Mouse (Mus musculus) stomach, embryonic 15.5 days (tissue): ENCODE data around the gene Hoxa4. TPM values are rescaled to one million over a fixed set of nuclear protein-coding genes. Genes with fewer than 3 reads are reported as not detected.

Experiments used
- ATAC-seq: fragments of 200-750 bp; cut with Nextera tagmentation; 2 replicates; pipeline ENCODE4 v1.8.0; 2017; ENCODE audit warnings: low read depth, moderate number of reproducible peaks, moderate TSS enrichment; ENCODE audit not compliant: insufficient read depth, low FRiP score
- H3K27ac ChIP-seq: fragments of 300-500 bp; sonication (generic); 2 replicates; pipeline ENCODE4 v1.5.1; 2015; ENCODE audit warnings: mild to moderate bottlenecking, inconsistent platforms
- H3K27me3 ChIP-seq: fragments of 300-500 bp; sonication (generic); replicated peaks from 2 replicates; pipeline ENCODE4 v1.6.1; 2015; ENCODE audit warnings: inconsistent platforms
- H3K36me3 ChIP-seq: fragments of 300-500 bp; sonication (generic); 2 replicates; pipeline ENCODE4 v1.6.1; 2015; ENCODE audit warnings: inconsistent platforms
- H3K4me1 ChIP-seq: fragments of 300-500 bp; sonication (generic); 2 replicates; pipeline ENCODE4 v1.6.1; 2015; ENCODE audit warnings: inconsistent platforms
- H3K4me2 ChIP-seq: fragments of 300-500 bp; sonication (generic); 2 replicates; pipeline ENCODE4 v1.6.1; 2015; ENCODE audit warnings: mild to moderate bottlenecking, inconsistent platforms
- H3K4me3 ChIP-seq: fragments of 300-500 bp; sonication (generic); replicated peaks from 2 replicates; pipeline ENCODE4 v1.5.1; 2015; ENCODE audit warnings: inconsistent platforms
- H3K9ac ChIP-seq: fragments of 300-500 bp; sonication (generic); 2 replicates; pipeline ENCODE4 v1.6.1; 2015; ENCODE audit warnings: inconsistent platforms
- H3K9me3 ChIP-seq: fragments of 300-500 bp; sonication (generic); 2 replicates; pipeline ENCODE4 v1.6.1; 2016; ENCODE audit warnings: inconsistent platforms
- WGBS: fragments of 180-500 bp; shearing (Covaris S2); methylation state at CpG from one replicate; pipeline ENCODE4 v1.1.7; 2015; 5-methylcytosine and 5-hydroxymethylcytosine counted together
- polyA plus RNA-seq: library from polyadenylated mRNA; unstranded; fragments of >200 nt; fragmentation: Nextera tagmentation; extraction: Ambion mirVana; gene quantifications from 2 replicates; pipeline ENCODE4 v1.2.1, GENCODE M21; 2015

Hoxa4 gene
- 4.4 and 5.3 TPM in 2 replicates for polyA plus RNA-seq

DNA sequence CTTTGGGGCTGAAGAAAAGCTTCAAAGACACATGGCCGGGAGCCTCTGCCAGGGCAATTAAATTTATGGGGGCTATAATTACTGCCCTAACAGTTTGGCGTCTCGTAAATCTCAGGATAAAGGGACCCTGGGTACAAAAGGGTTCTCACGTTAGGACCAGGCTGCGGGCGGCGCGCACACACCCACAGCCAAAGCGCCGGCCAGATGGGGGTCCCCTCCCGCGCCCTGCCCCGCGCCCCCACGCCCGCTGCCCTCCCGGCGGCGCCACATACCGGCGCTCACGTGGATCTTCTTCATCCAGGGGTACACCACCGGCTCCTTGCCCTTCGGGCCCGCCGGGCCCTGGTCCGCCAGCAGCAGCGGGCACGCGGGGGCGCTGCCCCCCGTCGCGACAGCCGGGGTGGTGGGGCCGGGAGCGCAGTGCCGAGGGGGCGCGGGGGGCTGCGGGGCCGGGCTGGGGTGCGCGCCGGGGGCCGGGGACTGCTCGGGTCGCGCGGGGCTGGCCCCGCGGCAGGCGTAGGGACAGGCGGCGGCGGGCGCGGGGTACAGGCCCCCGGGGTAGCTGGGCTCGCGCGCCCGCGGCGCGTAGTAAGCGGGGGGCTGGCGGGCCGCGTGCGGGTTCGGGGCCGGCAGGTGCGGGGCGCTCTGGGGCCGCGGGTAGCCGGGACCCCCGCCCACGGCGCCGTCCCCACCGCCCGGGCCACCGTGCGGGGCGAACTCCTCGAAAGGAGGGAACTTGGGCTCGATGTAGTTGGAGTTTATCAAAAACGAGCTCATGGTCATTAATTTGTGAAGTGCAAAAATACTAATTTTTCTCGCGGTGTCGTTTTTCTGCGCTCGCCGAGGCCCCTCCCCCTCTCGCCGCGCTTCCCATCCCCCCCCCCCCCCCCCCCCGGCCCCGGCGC is at the start of gene Hoxa4:
Hoxa4 (minus strand) TSS at position 848 of the 905 bp plus-strand sequence.
- H3K27me3 ChIP-seq = peaks cover 5% of the 10 kb centered on the region
- H3K4me1 ChIP-seq = peaks cover 29% of the 10 kb centered on the region
- H3K36me3 ChIP-seq = no peaks in the 10 kb centered on the region
- peak within 1 kb of the TSS; percentile 94 for H3K27ac ChIP-seq
- WGBS = under 1% methylated on average over 86 of the region's 102 CpGs
- peak within 1 kb of the TSS; percentile 58 for H3K9ac ChIP-seq
- peak within 1 kb of the TSS; percentile 82 for H3K4me2 ChIP-seq
- ATAC-seq = no peak
- H3K4me3 ChIP-seq = peak within 1 kb of the TSS; percentile 63
- H3K9me3 ChIP-seq = no peaks in the 10 kb centered on the region

- no peak overlapping the region for H3K9ac ChIP-seq
- 4% methylated on average over 9 of the region's 9 CpGs for WGBS
- H3K27me3 ChIP-seq = peaks cover 97% of the 10 kb centered on the region
- no peak for ATAC-seq
- no peaks in the 10 kb centered on the region for H3K9me3 ChIP-seq
- H3K4me3 ChIP-seq = no peak overlapping the region
- no peaks in the 10 kb centered on the region for H3K36me3 ChIP-seq
- peaks cover 8% of the 10 kb centered on the region for H3K4me1 ChIP-seq
- H3K4me2 ChIP-seq = no peak overlapping the region
- no peak overlapping the region for H3K27ac ChIP-seq
These were observed 49.6 kb upstream of the Hoxa4 start for GRCm38 (mm10) chr6:52241001-52241621.

DNA sequence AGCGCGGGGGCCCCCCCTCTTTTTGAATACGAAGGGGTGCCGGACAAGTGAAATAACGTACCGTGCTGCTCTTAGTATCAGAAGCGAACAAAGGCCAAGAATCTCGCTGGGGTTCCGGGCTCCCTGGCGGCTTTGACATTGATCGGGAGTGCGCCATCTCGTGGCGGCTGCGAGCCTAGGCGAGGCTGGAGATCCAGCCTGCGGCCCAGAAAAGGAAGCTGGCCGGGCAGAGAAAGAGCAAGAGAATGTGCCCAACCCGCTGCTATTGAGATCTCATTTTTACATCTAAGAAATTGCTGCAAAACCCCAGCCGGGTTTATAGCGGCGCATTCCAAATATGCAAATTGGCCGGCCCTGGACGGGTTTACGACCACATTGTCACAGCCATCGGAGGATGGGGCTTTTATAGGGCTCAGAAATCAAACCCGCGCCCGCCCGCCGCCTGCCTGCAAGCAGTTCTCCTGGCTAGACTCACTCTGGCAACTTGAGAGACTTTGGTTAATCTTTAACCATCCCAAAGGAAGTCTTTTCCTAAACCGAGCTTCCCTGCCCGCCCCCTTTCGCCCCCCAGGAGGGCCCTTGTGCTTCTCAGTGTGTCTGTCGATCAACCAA is 48.9 kb upstream of the Hoxa4 start, which contains the start of gene Hoxa10:
Hoxa10 (minus strand) TSS at position 466 of the 612 bp plus-strand sequence.
- Histone ChIP-seq H3K27me3 (peaks cover 97% of the 10 kb centered on the region), H3K9me3 (no peaks in the 10 kb centered on the region), H3K4me3 (no peak within 1 kb of the TSS), H3K4me1 (peaks cover 5% of the 10 kb centered on the region; the same call in 1 of the 2 replicates), H3K4me2 (peak within 1 kb of the TSS; percentile 33), H3K27ac (no peak within 1 kb of the TSS), H3K36me3 (no peaks in the 10 kb centered on the region), H3K9ac (no peak within 1 kb of the TSS)
- WGBS = 2% methylated on average over 35 of the region's 35 CpGs
- ATAC-seq = no peak

GRCm38 (mm10) chr6:52239625-52240388 is 48.3 kb upstream of the Hoxa4 start:
- 2% methylated on average over 30 of the region's 30 CpGs for whole genome bisulfite sequencing
- Histone ChIP-seq H3K27me3 (peaks cover 97% of the 10 kb centered on the region), H3K4me2 (peak overlapping the region; percentile 33), H3K9me3 (no peaks in the 10 kb centered on the region), H3K9ac (no peak overlapping the region), H3K27ac (no peak overlapping the region), H3K4me1 (no peaks in the 10 kb centered on the region), H3K36me3 (no peaks in the 10 kb centered on the region), H3K4me3 (no peak overlapping the region)
- ATAC-seq = no peak

DNA sequence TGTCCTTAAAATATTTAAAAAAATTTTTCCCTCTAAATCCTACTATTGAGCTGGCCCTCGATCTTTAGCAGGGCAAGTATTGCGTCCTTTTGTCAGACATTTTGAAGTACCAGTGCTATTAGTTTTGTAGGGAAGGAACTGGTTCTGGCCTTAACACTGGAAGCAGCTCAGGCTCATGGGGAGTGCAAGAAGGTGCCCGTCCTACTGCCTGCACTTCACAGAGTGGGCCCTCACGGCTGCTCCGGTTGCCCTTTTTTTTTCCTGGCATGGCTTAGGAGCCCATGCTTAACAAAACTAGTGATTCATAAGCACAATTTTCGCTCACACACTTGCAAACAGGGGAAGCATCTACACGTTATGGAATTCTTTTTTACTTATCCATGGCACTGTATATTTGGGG is 47.4 kb upstream of the Hoxa4 start:
- ATAC-seq = no peak
- H3K9me3 ChIP-seq = no peaks in the 10 kb centered on the region
- H3K36me3 ChIP-seq = no peaks in the 10 kb centered on the region
- H3K4me1 ChIP-seq = no peaks in the 10 kb centered on the region
- H3K27me3 ChIP-seq = peaks cover 97% of the 10 kb centered on the region
- H3K27ac ChIP-seq = no peak overlapping the region
- H3K9ac ChIP-seq = no peak overlapping the region
- H3K4me2 ChIP-seq = no peak overlapping the region
- H3K4me3 ChIP-seq = no peak overlapping the region
- 3% methylated on average over 7 of the region's 7 CpGs for WGBS

GRCm38 (mm10) chr6:52238155-52238545 is 46.6 kb upstream of the Hoxa4 start:
- H3K4me1 ChIP-seq = no peaks in the 10 kb centered on the region
- whole genome bisulfite sequencing = 3% methylated on average over 7 of the region's 7 CpGs
- no peak overlapping the region for H3K4me2 ChIP-seq
- ATAC-seq = no peak
- no peak overlapping the region for H3K4me3 ChIP-seq
- no peaks in the 10 kb centered on the region for H3K36me3 ChIP-seq
- H3K9me3 ChIP-seq = no peaks in the 10 kb centered on the region
- H3K9ac ChIP-seq = no peak overlapping the region
- peaks cover 97% of the 10 kb centered on the region for H3K27me3 ChIP-seq
- no peak overlapping the region for H3K27ac ChIP-seq

DNA sequence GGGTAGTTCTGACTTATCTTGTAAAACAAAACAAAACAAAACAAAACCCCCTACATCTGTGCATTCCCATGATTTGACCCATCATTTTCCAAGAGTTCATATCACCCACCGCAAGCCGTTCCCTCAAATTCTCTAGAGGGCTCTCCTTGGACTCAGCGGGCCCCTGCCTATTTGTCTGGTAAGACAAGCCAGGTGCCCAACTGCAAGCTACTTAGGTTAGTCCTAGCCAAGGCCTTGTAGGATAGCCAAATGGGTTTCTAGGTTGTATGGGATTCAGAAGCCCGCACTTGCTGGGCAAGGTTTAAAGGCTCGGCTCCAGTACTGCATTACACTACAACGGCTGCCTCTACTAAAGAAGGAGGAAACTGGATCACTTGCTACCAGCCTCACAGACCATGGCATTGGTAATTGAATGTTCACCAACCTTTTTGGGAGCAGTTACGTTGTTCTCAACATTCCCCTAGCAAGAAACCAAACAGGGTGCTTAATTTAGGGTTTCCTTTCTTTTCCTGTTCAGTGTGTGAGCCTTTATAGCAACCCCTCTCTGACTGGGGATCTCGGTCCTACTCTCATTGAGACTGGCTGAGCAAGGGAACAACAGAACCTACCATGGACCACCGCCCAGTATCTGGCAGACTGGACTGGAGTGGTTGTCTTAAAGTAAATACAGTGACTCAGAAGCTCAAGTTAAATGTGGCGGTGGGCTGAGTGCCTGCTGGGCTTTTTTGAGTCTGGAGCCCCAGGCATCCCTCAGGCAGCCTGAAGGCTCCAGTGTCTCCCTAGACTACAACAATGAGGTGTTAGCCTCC is 46.0 kb upstream of the Hoxa4 start:
- Histone ChIP-seq H3K36me3 (no peaks in the 10 kb centered on the region), H3K4me1 (no peaks in the 10 kb centered on the region), H3K9me3 (no peaks in the 10 kb centered on the region), H3K4me3 (no peak overlapping the region), H3K27me3 (peaks cover 97% of the 10 kb centered on the region), H3K4me2 (no peak overlapping the region), H3K27ac (no peak overlapping the region), H3K9ac (no peak overlapping the region)
- no peak for ATAC-seq
- 13% methylated on average over 10 of the region's 10 CpGs for WGBS

GRCm38 (mm10) chr6:52236806-52237205 is 45.3 kb upstream of the Hoxa4 start:
- WGBS = 11% methylated on average over 3 of the region's 3 CpGs
- Histone ChIP-seq H3K4me3 (no peak overlapping the region), H3K27me3 (peaks cover 96% of the 10 kb centered on the region), H3K9me3 (no peaks in the 10 kb centered on the region), H3K4me2 (no peak overlapping the region), H3K36me3 (no peaks in the 10 kb centered on the region), H3K9ac (no peak overlapping the region), H3K27ac (no peak overlapping the region), H3K4me1 (no peaks in the 10 kb centered on the region)
- no peak for ATAC-seq

DNA sequence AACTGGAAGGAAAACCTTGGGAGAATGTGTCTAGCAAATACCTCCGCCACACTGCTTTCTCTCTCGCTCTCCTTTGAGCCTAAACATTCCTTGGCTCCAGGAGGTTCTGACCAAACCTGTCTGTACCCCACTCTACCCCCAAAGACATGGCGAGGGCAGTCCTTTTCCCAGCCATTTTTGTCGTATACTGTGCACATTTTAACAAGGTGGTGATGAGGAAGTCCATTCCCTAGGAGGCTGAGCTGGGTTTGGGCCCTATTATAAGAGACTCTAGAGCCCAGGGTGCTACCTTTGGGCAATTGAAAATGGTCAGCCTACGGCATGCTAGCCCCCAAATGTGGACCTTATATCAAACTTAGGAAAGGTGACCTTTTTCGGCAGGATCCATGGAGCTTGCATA is 44.3 kb upstream of the Hoxa4 start:
- Histone ChIP-seq H3K4me1 (no peaks in the 10 kb centered on the region), H3K9me3 (no peaks in the 10 kb centered on the region), H3K27ac (no peak overlapping the region), H3K4me3 (no peak overlapping the region), H3K36me3 (no peaks in the 10 kb centered on the region), H3K4me2 (no peak overlapping the region), H3K27me3 (peaks cover 93% of the 10 kb centered on the region), H3K9ac (no peak overlapping the region)
- WGBS = 21% methylated on average over 6 of the region's 6 CpGs
- ATAC-seq = no peak

DNA sequence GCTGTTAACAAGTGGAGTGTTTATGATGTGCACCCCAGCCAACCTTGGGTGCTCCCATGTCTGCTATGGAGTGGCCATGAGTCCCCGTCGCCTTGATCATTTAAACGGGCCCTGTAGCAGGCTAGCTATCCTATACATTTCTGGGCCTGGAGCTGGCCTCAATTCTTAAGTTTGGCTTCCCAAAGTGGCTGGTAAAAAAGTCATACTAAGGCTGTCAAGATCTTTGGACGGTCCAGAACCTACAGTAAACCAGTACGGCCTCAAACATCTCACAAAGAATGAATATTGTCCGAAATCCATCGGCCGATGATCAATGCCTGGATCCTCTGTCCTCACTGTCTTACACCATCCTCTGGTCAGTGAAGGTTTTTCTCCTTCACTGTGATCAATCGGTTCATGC is 43.7 kb upstream of the Hoxa4 start:
- H3K4me2 ChIP-seq = no peak overlapping the region
- H3K4me1 ChIP-seq = no peaks in the 10 kb centered on the region
- no peak for ATAC-seq
- H3K36me3 ChIP-seq = no peaks in the 10 kb centered on the region
- H3K9ac ChIP-seq = no peak overlapping the region
- H3K9me3 ChIP-seq = no peaks in the 10 kb centered on the region
- no peak overlapping the region for H3K4me3 ChIP-seq
- H3K27me3 ChIP-seq = peaks cover 93% of the 10 kb centered on the region
- 30% methylated on average over 9 of the region's 9 CpGs for WGBS
- no peak overlapping the region for H3K27ac ChIP-seq
